Mouse (Mus musculus): Measurements from ENCODE around the gene Susd6.

Susd6 gene

GRCm38 (mm10) chr12:80789849-80790694, at the start of gene Susd6:
TSS of gene Susd6 (plus strand) at chr12:80790510.
- DNase-seq, result peak; percentile 100

GRCm38 (mm10) chr12:80744614-80745013, 45.7 kb upstream of the Susd6 start:
- no peak for DNase-seq

- no peak for DNase-seq
Observed at GRCm38 (mm10) chr12:80746031-80746813, 44.1 kb upstream of the Susd6 start.

- no peak for DNase-seq
Observed at GRCm38 (mm10) chr12:80751556-80751955, 38.8 kb upstream of the Susd6 start.

GRCm38 (mm10) chr12:80757751-80758558, 32.4 kb upstream of the Susd6 start:
- DNase-seq, result peak; percentile 83

- DNase-seq, result peak; percentile 66
Observed at GRCm38 (mm10) chr12:80758559-80759386, 31.5 kb upstream of the Susd6 start.

- no peak for DNase-seq
Observed at GRCm38 (mm10) chr12:80759387-80759712, 31.0 kb upstream of the Susd6 start.

- peak; percentile 79 for DNase-seq
Observed at GRCm38 (mm10) chr12:80759713-80760395, 30.5 kb upstream of the Susd6 start.

- DNase-seq, result peak; percentile 90
Observed at GRCm38 (mm10) chr12:80760396-80760801, 29.9 kb upstream of the Susd6 start, which contains the start of gene Ccdc177. TSS of gene Ccdc177 (minus strand) at chr12:80760687.

GRCm38 (mm10) chr12:80762982-80763381, 27.3 kb upstream of the Susd6 start:
- no peak for DNase-seq

- no peak for DNase-seq
Observed at GRCm38 (mm10) chr12:80764116-80764515, 26.2 kb upstream of the Susd6 start.

GRCm38 (mm10) chr12:80769697-80770096, 20.6 kb upstream of the Susd6 start:
- DNase-seq, result peak; percentile 94

GRCm38 (mm10) chr12:80774786-80775185, 15.5 kb upstream of the Susd6 start:
- no peak for DNase-seq

GRCm38 (mm10) chr12:80776046-80776634, 14.2 kb upstream of the Susd6 start:
- DNase-seq, result no peak

GRCm38 (mm10) chr12:80778188-80778936, 11.9 kb upstream of the Susd6 start:
- DNase-seq, result peak; percentile 10

- no peak for DNase-seq
Observed at GRCm38 (mm10) chr12:80779760-80780159, 10.6 kb upstream of the Susd6 start.

GRCm38 (mm10) chr12:80782190-80782589, 8.1 kb upstream of the Susd6 start:
- no peak for DNase-seq

GRCm38 (mm10) chr12:80782892-80783291, 7.4 kb upstream of the Susd6 start:
- no peak for DNase-seq

- no peak for DNase-seq
Observed at GRCm38 (mm10) chr12:80783889-80784288, 6.4 kb upstream of the Susd6 start.

- DNase-seq, result no peak
Observed at GRCm38 (mm10) chr12:80785005-80785404, 5.3 kb upstream of the Susd6 start.
